25 mouse cellular contexts compared by ENCODE assay signal in genomic region chr3:36626803-36627202, GRCm38 (mm10). TPM values are rescaled to one million over a fixed set of nuclear protein-coding genes. Genes with fewer than 3 reads are reported as not detected.
"Had no signal": no experiment of that assay in that cellular context is flagged by ENCODE, and none has a peak within 500 bp of the region (broad histone marks: within the 10 kb centered on the region; RNA-seq: fewer than 3 reads in every experiment).

No protein-coding gene starts in this region.

- H3K9ac ChIP-seq: limb, embryonic 12.5 days; limb, embryonic 15.5 days; liver, embryonic 14.5 days; liver, postnatal 0 days; lung, embryonic 14.5 days; midbrain, embryonic 13.5 days; neural tube, embryonic 13.5 days had no signal

- H3K4me3 ChIP-seq: limb, embryonic 12.5 days; limb, embryonic 15.5 days; megakaryocyte, embryonic 14.5 days; midbrain, embryonic 10.5 days; midbrain, embryonic 13.5 days; myocyte; neural tube, embryonic 13.5 days had no signal

- H3K4me1 ChIP-seq: limb, embryonic 12.5 days; limb, embryonic 15.5 days; megakaryocyte, embryonic 14.5 days; midbrain, embryonic 10.5 days; midbrain, embryonic 13.5 days; neural tube, embryonic 13.5 days had no signal

- ATAC-seq: liver, postnatal 0 days; lung, postnatal 0 days; midbrain, embryonic 13.5 days; midbrain, embryonic 16.5 days had no signal

- H3K27me3 ChIP-seq: limb, embryonic 12.5 days; limb, embryonic 15.5 days; megakaryocyte, embryonic 14.5 days; midbrain, embryonic 13.5 days; neural tube, embryonic 13.5 days had no signal

- H3K4me2 ChIP-seq: limb, embryonic 12.5 days; limb, embryonic 15.5 days; liver, embryonic 11.5 days; lung, embryonic 14.5 days; midbrain, embryonic 13.5 days; neural tube, embryonic 13.5 days had no signal

- H3K36me3 ChIP-seq: limb, embryonic 12.5 days; limb, embryonic 15.5 days; midbrain, embryonic 10.5 days; midbrain, embryonic 13.5 days; neural tube, embryonic 13.5 days had no signal

- H3K27ac ChIP-seq: kidney, postnatal 0 days; limb, embryonic 12.5 days; limb, embryonic 15.5 days; liver, embryonic 14.5 days; macrophage; midbrain, embryonic 10.5 days; midbrain, embryonic 13.5 days; neural tube, embryonic 13.5 days; stomach, postnatal 0 days had no signal

- DNase-seq: kidney, adult 18-20 months; kidney, postnatal 25 days; left cerebral cortex, postnatal 4 days; liver, postnatal 0 days; lung, embryonic 14.5 days; retina, postnatal 1 day; right cerebral cortex, postnatal 25 days; thymus, adult 2 months; thymus, postnatal 14 days; thymus, postnatal 4 days had no signal

- H3K9me3 ChIP-seq: limb, embryonic 12.5 days; limb, embryonic 15.5 days; megakaryocyte, embryonic 14.5 days; midbrain, embryonic 10.5 days; midbrain, embryonic 13.5 days; neural tube, embryonic 13.5 days had no signal

RNA-seq across cellular contexts. Expression of gene Ccna2, which starts 54.9 kb away (rescaled TPM):
- total RNA-seq: neutrophil, adult 5-6 weeks had no signal
